Mouse (Mus musculus) gastrocnemius, adult 8-10 months (tissue): ENCODE results near the gene Pde10a. TPM values are rescaled to one million over a fixed set of nuclear protein-coding genes. Genes with fewer than 3 reads are reported as not detected.
A peak's percentile ranks its signal among the peaks of the same experiment; 100 is the strongest.

Experiments
- DNase-seq, 2 experiments: peaks; one replicate each; pipeline ENCODE4 v3.0.0; 2022; ENCODE audit warnings: low spot score in 2 of 2
- total RNA-seq, 4 experiments: library from RNA; stranded (reverse); gene quantifications; 2 replicates each; pipeline ENCODE4 v1.2.4; 2022

Pde10a gene
- total RNA-seq, 4 experiments from 2014 or later: 1.5 to 4.4 (median 2.8) TPM

DNA sequence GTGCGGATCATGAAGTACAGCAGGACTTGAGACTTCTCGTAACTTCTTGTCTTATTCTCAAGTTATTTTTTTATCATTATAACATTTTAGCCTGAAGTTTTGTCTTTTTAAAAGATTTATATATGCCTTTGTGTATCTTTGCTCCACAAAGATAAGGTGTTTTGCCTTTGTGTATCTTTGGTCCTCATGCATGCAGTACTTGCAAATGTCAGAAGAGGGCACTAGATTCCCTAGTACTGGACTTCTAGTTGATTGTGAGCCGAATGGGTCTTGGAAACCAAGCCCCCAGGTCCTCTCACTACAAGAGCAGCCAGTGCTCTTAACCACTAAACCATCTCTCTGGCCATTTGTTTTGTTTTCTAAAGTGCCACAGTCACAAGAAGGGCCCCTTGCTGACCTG lies 55.2 kb downstream of the Pde10a start:
- DNase-seq: no peak

DNA sequence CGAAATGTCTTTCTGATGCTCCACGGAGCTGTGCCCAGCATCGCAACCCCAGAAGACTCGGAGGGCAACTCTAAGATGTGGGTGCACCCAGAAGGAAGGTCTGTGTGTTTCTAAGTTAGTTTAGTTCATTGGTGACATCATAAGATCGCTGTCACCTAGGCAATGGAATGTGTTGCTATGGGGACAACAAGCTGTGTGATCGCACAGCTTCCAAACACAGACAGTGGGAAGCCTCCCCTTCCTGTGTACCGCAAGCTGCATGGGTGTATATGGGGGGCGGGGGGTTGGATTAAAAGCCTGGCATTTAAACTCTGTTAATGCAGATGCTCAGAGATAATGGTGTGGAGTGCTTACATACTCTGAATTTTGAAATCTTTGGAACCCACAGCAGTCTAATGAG lies 56.4 kb downstream of the Pde10a start:
- DNase-seq: no peak

DNA sequence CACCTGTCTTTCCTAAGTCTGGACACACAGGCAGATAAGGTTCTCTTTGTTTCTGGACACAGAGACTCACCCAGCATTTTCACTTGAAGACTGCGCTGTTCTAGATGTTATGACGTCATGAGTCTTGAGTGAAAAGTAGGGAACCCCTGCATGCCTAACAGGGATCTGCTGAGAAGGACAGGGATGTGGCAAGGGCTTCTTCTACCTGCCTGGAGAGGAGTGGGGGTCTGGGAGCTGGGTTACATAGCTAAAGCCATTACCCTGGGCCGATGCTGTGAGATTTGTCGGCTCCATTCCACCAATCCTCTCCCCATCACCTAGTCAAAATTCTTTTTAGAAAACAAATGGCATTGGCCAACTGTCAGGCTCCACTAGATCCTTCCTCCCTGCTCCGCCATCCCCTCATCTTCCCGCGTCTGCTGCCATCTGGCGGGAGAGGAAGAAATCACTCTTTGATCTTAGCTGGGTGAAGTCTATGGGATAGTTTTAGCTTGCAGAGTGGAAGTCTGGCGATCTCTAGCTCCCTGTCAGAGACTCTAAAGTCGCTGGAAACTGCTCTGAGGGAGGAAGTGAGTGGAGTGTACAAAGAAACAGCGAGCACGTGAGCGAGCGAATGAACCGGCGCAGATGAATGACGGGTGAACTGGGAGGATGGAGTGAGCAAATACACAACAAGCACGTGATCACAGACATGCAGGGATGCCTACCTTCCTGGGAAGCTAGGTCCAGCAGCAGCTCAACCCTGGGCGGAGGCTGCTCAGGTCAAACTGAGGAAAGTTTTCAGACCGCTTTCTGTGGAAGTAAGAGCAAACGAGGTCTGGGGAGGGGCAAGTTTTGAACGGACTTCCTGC lies 67.5 kb downstream of the Pde10a start:
- DNase-seq: peak; percentile 20 to 29

DNA sequence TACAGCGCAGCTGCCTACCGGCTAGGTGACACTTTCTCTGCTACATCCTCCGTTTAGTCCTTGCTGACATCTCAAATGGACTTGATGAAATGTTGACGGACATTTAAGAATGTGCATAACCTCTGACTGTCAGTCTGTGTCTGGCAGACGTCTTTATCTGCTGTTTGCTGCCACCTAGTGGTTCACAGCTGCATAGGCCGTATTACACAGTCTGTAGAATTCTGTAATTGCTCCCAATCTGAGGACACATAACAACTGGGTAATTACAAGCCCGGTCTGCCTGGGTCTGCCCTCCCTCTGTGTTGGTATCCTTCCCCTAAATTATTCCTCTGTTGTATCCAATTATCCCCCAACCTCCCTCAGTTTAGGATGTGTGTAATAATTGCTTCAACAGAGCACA lies 72.6 kb downstream of the Pde10a start:
- DNase-seq: peak; percentile 24 to 28

DNA sequence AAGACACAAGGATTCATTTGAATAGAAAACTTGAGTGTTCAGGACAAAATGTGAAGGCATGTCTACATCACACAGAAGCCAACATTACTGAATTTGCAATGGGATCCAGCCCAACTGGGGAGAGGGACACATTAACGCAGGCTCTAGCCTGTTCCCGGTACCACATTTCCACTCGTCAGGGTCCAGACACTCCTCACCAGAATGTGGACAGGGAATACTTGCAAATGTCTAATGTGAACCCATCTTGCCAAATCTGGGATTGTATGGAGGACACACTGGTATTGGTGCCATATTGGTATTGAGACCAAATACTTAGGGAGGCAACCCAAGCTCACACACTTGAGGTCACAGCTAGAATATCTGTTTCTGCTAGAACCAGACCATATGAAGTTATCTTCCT lies 77.8 kb downstream of the Pde10a start:
- no peak for DNase-seq

DNA sequence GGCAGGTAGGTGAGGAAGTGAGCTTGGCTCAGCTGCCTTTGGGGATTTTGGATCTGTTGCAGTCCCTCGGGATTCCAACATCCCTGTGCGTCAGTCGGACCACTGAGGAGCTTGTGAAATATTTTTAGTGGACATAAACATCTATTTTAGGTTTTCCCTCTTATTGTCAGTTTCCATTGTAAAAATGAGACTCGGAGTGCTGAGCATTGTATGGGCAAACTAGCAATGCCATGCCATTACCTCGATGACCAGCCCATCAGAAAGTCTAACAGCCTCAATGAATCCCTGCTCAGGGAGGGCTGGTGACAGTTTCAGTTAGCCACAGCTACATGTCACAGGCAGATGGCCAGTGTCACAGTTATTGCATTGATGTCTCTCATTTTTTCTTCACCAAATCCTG lies 80.7 kb downstream of the Pde10a start:
- DNase-seq: no peak

DNA sequence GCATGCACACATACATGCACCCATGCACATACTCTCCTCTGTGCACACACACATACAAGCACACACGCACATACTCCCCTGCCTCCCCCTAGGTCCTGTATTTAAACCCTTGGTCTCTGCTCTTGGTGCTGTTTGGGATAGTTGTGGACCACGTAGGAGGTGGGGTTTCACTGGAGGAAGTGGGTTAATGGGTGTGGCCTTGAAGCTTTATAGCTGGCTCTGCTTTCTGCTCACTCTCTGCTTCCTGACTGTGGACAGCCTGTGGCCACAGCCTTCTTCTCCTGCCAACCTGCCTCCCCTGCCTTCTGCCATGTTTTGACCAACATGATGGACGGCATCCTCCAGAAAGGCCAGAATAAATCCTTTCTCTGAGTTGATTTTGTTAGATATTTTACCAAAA lies 81.5 kb downstream of the Pde10a start:
- no peak for DNase-seq

DNA sequence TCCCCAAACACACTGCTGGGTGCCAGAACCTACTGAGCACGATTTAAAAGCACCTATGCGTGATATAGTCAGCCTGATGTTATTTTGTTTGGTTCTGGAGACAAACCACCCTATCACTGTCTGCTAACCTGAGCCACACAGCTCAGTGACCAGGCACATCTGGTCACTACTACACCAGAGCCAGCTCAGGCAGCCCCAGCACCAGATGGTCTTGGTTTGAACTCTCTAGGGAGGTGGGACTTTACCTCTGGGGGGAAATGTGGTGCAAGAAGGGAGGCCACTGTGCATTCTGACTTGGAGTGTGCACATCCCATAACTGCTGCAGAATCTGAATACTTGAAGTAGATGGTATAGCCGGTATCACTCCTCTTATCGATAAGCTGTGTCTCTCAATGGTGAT lies 86.7 kb downstream of the Pde10a start:
- DNase-seq: no peak

DNA sequence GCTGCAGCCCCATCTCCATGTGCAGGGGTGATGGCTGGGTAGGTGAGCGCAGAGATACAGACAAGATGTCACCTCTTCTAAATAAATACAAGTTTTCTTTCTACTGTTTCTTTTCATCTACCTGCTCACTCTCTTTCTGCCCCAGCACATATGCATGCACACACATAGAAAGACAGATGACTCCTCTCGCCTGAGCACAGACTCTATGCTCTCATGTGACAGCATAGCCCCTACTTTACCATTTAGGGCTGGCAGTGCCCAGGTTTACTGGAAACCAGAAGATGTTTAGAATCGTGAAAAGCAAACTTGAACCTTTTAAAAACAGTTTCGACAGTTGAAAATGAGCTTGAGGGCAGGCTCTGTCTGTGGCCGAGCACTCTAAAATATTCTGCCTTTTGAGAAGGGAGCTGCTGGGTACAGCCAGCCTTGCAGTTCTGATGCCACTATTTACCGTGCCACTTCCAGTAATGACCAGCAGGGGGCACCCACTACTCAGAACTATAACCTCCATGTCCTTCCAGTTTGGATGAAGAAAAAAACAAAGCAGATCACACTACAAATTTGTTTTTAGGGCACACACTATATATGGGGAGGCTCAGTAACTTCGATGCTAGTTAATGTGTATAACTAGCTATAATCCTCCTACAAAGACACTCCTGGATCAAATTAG lies 88.8 kb downstream of the Pde10a start:
- DNase-seq: peak; percentile 70 to 79

DNA sequence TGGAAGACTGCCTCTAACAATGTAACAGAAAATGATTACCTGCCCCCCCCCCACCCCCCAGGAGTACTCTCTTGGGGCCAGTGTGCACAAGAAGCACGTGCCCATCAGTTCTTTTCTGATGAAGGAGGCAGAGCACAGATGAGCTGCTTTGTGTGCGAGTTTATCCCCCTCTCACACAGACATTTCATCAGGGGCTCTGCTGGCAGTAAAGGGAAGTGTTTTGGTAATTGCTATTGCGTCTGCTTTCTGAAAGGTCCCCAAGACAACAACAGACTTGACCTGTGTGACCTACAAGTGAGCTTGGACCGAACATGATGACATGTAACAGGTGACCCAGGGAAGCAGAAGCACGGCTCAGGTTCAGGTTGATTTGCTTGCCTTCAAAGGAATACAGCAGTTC lies 95.2 kb downstream of the Pde10a start:
- DNase-seq: no peak

DNA sequence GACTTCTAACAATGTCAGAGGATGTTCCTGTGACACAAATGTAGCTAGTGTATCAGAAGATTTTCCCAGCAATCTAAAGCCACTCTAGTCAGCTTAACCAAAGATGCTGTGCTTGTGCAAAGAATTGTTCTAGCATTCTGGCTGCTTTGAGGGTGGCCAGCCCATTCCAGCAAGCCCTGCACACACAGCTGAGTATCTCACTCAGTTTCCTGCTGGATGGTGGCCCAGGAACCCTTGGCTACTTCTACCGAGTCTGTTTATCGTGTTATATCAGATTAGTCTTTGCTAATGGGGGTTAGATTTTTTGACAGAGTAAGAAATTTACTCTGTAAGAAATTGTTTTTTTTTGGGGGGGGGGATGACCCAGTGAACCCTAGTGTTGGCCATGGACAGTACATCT lies 95.9 kb downstream of the Pde10a start:
- DNase-seq: peak in 1 of 2 experiments; percentile 50

DNA sequence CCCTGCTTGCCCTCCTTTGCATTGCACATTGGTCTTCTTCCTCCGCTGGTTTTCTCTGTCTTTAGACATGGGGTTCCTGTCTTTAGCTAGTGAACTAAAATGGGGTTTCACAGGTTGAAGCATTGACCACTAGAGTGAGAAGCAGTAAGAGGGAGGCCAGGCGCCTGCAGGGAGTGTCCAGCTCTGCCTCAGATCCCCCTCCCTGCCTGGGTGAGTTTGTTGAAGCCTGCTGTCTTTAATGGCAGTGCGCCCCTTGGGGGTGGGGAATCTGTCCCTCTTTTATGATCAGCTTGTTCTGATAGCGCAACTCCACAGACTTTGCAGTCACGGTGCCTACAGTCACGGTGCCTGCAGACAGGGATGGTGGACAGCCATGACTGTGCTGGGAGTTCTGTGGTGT lies 96.7 kb downstream of the Pde10a start:
- DNase-seq: no peak

DNA sequence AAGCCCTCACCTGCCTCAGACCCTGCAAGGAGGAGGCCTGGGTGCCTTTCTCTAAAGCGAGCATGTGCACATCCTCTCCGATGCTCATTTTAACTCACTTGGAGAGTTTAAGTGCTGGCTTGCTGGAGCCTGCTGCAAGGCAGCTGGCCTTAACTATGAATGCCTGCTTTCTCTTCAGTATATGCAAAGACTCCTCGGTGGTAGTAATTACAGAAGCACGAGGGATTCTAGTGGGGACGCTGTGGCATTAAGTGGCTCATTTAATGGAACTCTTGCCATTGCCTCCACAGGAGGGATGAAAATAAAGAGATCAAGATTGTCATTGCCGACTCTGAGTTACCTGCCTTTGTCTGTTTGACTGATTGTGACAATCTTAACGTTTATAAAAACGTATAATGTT lies 101.2 kb downstream of the Pde10a start:
- no peak for DNase-seq

DNA sequence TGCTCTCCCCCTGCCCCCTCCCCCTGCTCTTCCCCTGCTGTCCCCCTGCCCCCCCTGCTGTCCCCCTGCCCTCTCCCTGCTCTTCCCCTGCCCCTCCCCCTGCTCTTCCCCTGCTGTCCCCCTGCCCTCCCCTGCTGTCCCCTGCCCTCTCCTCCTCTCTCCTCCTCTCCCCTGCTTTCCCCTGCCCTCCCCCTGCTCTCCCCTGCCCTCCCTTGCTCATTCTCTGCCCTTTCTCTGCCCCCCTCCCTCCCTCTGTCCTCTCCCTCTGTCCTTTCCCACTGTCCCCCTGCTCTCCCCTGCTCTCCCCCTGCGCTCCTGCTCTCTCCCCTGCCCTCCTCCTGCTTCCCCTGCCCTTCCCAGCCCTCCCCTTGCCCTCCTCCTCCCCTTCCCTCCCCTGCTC lies 106.5 kb downstream of the Pde10a start:
- DNase-seq: no peak

DNA sequence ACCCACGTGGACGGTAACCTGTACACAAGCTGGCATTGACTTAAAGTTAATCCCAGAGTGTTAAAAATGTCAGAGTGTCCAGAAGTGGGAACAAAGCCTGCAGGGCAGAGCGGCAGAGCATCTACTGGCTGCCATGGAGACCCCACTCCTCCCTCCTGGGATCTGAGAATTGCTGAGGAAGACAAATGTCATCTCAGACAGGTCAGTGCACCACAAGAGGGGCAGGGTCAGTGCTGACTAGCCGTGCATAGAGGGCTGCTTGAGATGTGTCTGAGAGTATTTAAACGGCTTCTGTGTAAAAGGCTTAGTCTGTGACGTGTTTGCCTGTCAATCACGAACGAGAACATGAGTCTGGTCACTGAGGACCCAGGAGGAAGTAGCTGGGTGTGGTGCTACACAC lies 108.4 kb downstream of the Pde10a start:
- DNase-seq: no peak

DNA sequence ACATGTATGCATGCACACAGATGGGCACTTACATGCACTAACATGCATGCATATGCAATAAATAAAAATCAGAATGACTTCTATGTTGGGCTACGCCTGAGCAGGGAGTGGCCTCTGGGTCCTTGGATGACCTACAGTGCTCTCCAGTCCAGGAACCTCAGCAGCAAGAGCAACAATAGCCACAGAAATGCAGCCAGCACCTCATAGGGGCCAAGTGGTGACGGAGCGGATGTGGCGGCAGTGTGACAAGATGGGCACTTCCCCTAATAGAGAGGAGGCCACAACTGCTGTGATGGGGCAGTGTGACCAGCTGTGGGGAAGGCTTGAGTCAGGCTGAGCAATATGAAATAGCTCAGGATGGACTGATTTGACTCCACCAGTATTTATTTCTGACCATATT lies 109.3 kb downstream of the Pde10a start:
- DNase-seq: peak in 1 of 2 experiments; percentile 23

DNA sequence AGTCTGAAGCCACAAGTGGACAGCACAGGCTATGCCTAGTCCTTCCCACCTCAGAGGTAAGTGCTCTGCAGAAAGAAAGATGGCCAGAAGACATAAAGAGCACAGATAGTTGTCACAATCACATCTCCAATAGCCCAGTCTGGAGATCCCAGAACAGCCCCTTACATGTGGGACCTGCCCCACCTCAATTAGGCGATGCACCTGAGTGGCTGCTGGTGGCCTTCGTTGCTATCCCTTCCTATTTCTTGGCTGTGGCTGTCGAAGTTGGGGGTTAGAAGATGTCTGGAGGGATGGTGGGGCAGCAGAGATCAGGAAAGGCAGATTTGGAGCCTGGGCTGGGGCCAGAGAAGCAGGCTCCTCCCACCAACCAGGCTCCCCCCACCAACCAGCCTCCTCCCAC lies 111.1 kb downstream of the Pde10a start:
- DNase-seq: no peak

DNA sequence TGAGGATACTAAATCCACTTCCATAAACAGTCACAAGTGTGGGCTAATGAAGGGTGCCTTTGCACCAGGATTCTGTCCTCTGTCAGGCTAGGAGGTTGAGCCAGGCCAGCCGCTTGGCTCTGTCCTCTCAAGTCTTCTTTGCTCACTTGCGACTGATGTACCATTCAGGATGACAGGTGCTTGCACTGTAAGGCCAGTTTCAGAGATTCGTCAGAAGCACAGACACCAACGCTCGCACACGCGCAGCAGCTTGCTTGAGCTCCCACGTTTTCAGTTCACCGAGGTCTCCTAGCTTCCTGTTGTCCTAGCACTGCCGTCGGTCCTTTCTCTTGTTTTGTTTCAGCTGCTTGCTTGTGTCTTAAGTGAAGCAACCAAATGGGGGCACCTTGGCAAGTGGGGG lies 111.5 kb downstream of the Pde10a start:
- DNase-seq: no peak

DNA sequence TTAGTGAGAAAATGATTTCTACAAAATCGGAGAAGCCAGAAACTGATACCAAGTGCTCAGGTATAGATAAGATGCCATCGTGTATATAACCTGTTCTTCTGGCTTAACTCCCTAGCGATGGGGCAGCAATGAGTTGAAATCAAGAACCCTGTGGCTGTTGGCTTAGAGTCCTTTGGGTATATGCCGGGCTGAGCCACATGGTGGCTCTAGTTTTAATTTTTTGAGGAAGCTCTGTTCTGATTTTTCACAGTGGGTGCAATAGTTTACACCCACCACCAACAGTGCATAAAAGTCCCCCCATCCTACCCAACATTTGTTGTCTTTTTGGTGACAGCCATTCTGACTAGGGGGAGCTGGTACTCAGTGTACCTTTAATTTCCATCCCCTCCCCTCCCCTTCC lies 112.0 kb downstream of the Pde10a start:
- DNase-seq: no peak

DNA sequence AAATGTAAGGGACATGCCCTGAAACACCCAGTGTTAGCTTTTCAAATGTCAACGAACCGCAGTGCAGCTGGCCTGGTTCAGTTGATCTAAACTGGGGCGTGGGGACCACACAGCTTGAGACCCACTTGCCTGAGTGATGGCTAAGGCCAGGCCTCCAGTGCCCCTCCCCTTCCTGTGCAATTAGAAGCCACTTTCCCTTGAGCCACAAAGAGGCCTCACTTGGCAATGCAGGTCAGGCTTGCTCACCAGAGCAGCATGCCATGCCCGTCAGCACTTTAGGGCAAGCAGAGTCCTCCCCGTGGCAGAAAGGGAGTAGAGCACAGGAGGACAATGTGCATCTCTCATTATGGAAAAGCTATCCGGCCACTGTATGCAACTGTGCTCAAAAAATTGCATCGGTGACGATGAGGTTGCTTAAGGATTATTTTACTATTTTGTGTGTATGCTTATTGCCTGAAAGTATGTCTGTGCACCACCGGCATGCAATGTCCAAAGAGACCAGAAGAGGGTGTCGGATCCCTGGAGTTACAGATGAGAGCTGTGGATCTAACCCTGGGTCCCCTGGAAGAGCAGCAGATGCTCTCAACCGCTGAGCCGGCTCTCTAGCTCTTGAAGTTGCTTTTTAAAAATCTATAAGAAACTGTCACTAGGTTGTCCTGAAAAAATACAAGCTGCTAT lies 114.7 kb downstream of the Pde10a start:
- no peak for DNase-seq

DNA sequence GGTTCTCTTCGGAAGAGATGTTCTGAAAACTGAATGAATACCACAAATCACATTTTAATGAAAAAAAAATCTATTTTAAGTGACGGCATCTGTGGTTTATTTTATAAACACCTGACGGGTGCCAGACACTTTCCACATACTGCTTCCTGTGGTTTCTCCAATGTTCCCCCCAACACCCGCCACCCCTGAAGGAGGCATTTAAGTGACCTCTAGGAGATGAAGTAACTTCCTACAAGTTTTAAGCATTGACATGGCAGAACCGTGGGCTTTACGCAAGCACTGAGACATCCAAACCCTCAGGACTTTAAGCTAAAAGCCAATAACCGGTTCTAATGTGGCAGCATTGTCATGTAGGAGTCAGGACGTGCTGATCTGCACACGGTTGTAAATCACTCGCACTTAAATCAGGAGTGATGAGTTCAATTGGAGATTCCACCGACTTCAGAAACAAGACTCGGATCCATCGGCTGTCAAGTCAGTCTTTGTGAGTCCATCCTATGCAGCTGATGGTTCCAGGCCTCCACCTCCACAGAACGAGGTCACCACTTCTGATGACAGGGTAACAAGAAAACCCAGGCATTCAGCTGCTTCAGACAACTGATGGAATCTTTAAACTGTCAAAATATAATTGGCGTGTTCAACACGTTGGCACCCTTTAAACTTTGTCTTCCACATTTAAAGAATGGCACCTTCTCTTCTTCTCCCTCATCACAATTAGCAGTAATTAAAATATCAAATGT lies 115.7 kb downstream of the Pde10a start:
- no peak for DNase-seq

DNA sequence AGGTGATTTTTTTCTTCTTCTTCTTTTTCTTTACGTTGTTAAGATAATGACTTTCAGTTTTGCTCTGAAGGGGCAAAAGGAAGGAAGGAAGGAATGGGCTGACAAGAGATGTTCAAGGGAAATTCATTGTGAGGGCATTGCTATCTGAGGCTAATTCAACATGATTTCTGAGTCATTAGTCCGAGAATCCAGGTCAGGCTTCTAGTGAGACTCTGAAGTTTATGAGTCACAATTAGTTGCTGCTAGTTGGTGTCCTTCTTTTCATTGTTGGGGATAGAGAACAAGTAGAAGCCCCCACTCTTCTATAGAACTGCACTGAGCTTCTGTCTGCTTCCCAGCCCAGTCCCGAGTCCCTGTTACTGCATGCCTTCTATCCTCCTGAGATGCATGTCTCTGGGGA lies 116.3 kb downstream of the Pde10a start:
- DNase-seq: no peak
